Mouse (Mus musculus): ENCODE measurements around the gene Stx1a. TPM values are rescaled to one million over a fixed set of nuclear protein-coding genes. Genes with fewer than 3 reads are reported as not detected.

Stx1a gene
- total and polyA plus RNA-seq, 2 experiments: 0.09 to 1.3 TPM

- WGBS: 65% methylated on average over 11 of the region's 11 CpGs
- no peak overlapping the region for H3K27ac ChIP-seq (replicated peaks; ENCODE audit: insufficient read depth, low read depth, low read length)
- peaks cover 9% of the 10 kb centered on the region; the same call in 1 of the 2 replicates for H3K4me1 ChIP-seq (ENCODE audit: control insufficient read depth, insufficient read depth, low read length)
- TF ChIP-seq POLR2A (IDR thresholded peaks at IDR 0.05; ENCODE audit: extremely low read depth, insufficient read depth, low read length) (no peak), CTCF (IDR thresholded peaks at IDR 0.05; ENCODE audit: low read depth, low read length) (no peak)
- H3K36me3 ChIP-seq (ENCODE audit: control insufficient read depth, insufficient read depth, low read length): no peaks in the 10 kb centered on the region
- peaks cover 5% of the 10 kb centered on the region; the same call in 1 of the 2 replicates for H3K27me3 ChIP-seq (ENCODE audit: control insufficient read depth, insufficient read depth, low read length)
- DNase-seq (ENCODE audit: extremely low read depth, low read depth, low spot score): no peak
- H3K79me2 ChIP-seq (ENCODE audit: control insufficient read depth, insufficient read depth, low read length): no peaks in the 10 kb centered on the region
- H3K4me3 ChIP-seq (ENCODE audit: insufficient read depth, low read depth, low read length): no peak overlapping the region
- no peak overlapping the region for H3K9ac ChIP-seq (ENCODE audit: low read depth, low read length)
Observed at GRCm38 (mm10) chr5:135024665-135025224, 1.5 kb downstream of the Stx1a start.

GRCm38 (mm10) chr5:135025899-135026298 lies 2.6 kb downstream of the Stx1a start:
- Histone ChIP-seq H3K27me3 (ENCODE audit: control insufficient read depth, insufficient read depth, low read length) (peaks cover 5% of the 10 kb centered on the region; the same call in 1 of the 2 replicates), H3K27ac (replicated peaks; ENCODE audit: insufficient read depth, low read depth, low read length) (no peak overlapping the region), H3K4me1 (ENCODE audit: control insufficient read depth, insufficient read depth, low read length) (peaks cover 9% of the 10 kb centered on the region; the same call in 1 of the 2 replicates), H3K36me3 (ENCODE audit: control insufficient read depth, insufficient read depth, low read length) (no peaks in the 10 kb centered on the region), H3K9ac (ENCODE audit: low read depth, low read length) (no peak overlapping the region), H3K4me3 (ENCODE audit: insufficient read depth, low read depth, low read length) (no peak overlapping the region), H3K79me2 (ENCODE audit: control insufficient read depth, insufficient read depth, low read length) (no peaks in the 10 kb centered on the region)
- DNase-seq (ENCODE audit: extremely low read depth, low read depth, low spot score): no peak
- 71% methylated on average over 7 of the region's 7 CpGs for WGBS
- TF ChIP-seq POLR2A (IDR thresholded peaks at IDR 0.05; ENCODE audit: extremely low read depth, insufficient read depth, low read length) (no peak), CTCF (IDR thresholded peaks at IDR 0.05; ENCODE audit: low read depth, low read length) (no peak)

- Histone ChIP-seq H3K79me2 (ENCODE audit: control insufficient read depth, insufficient read depth, low read length) (no peaks in the 10 kb centered on the region), H3K4me3 (ENCODE audit: insufficient read depth, low read depth, low read length) (no peak overlapping the region), H3K27ac (replicated peaks; ENCODE audit: insufficient read depth, low read depth, low read length) (no peak overlapping the region), H3K27me3 (ENCODE audit: control insufficient read depth, insufficient read depth, low read length) (no peaks in the 10 kb centered on the region), H3K4me1 (ENCODE audit: control insufficient read depth, insufficient read depth, low read length) (peaks cover 18% of the 10 kb centered on the region), H3K36me3 (ENCODE audit: control insufficient read depth, insufficient read depth, low read length) (no peaks in the 10 kb centered on the region), H3K9ac (ENCODE audit: low read depth, low read length) (no peak overlapping the region)
- TF ChIP-seq CTCF (IDR thresholded peaks at IDR 0.05; ENCODE audit: low read depth, low read length) (no peak), POLR2A (IDR thresholded peaks at IDR 0.05; ENCODE audit: extremely low read depth, insufficient read depth, low read length) (no peak)
- 4% methylated on average over 18 of the region's 18 CpGs for WGBS
- no peak for DNase-seq (ENCODE audit: extremely low read depth, low read depth, low spot score)
Observed at GRCm38 (mm10) chr5:135029007-135029854, 5.9 kb downstream of the Stx1a start.

- H3K36me3 ChIP-seq (ENCODE audit: control insufficient read depth, insufficient read depth, low read length): no peaks in the 10 kb centered on the region
- peak; percentile 91 for DNase-seq (ENCODE audit: extremely low read depth, low read depth, low spot score)
- H3K4me1 ChIP-seq (ENCODE audit: control insufficient read depth, insufficient read depth, low read length): peaks cover 29% of the 10 kb centered on the region
- TF ChIP-seq CTCF (IDR thresholded peaks at IDR 0.05; ENCODE audit: low read depth, low read length) (no peak), POLR2A (IDR thresholded peaks at IDR 0.05; ENCODE audit: extremely low read depth, insufficient read depth, low read length) (no peak)
- H3K79me2 ChIP-seq (ENCODE audit: control insufficient read depth, insufficient read depth, low read length): no peaks in the 10 kb centered on the region
- H3K4me3 ChIP-seq (ENCODE audit: insufficient read depth, low read depth, low read length): no peak overlapping the region
- 16% methylated on average over 5 of the region's 5 CpGs for WGBS
- no peak overlapping the region for H3K27ac ChIP-seq (replicated peaks; ENCODE audit: insufficient read depth, low read depth, low read length)
- H3K9ac ChIP-seq (ENCODE audit: low read depth, low read length): no peak overlapping the region
- H3K27me3 ChIP-seq (ENCODE audit: control insufficient read depth, insufficient read depth, low read length): no peaks in the 10 kb centered on the region
Observed at GRCm38 (mm10) chr5:135032581-135032980, 9.3 kb downstream of the Stx1a start.

- TF ChIP-seq POLR2A (IDR thresholded peaks at IDR 0.05; ENCODE audit: extremely low read depth, insufficient read depth, low read length) (no peak), CTCF (IDR thresholded peaks at IDR 0.05; ENCODE audit: low read depth, low read length) (peak; percentile 34; the same call in 1 of the 2 replicates)
- WGBS: 98% methylated on average over 2 of the region's 2 CpGs
- no peak for DNase-seq (ENCODE audit: extremely low read depth, low read depth, low spot score)
- Histone ChIP-seq H3K27ac (replicated peaks; ENCODE audit: insufficient read depth, low read depth, low read length) (no peak overlapping the region), H3K27me3 (ENCODE audit: control insufficient read depth, insufficient read depth, low read length) (no peaks in the 10 kb centered on the region), H3K79me2 (ENCODE audit: control insufficient read depth, insufficient read depth, low read length) (no peaks in the 10 kb centered on the region), H3K9ac (ENCODE audit: low read depth, low read length) (no peak overlapping the region), H3K4me1 (ENCODE audit: control insufficient read depth, insufficient read depth, low read length) (peaks cover 21% of the 10 kb centered on the region), H3K4me3 (ENCODE audit: insufficient read depth, low read depth, low read length) (no peak overlapping the region), H3K36me3 (ENCODE audit: control insufficient read depth, insufficient read depth, low read length) (no peaks in the 10 kb centered on the region)
Observed at GRCm38 (mm10) chr5:135034593-135034992, 11.3 kb downstream of the Stx1a start.
